Mouse (Mus musculus) limb, embryonic 15.5 days (tissue): ENCODE results near the gene Ankrd66. TPM values are rescaled to one million over a fixed set of nuclear protein-coding genes. Genes with fewer than 3 reads are reported as not detected.
"Not testable (repeated sequence)": the region's sequence is repeated elsewhere in the genome, so short reads cannot be mapped to it uniquely, and the experiment has no call there.

Experiments
- ATAC-seq: fragments of 200-750 bp; cut with Nextera tagmentation; 2 replicates; pipeline ENCODE4 v1.8.0; 2017; ENCODE audit warnings: low read depth, moderate TSS enrichment; ENCODE audit not compliant: insufficient number of reproducible peaks, low FRiP score, low TSS enrichment
- H3K27ac ChIP-seq: fragments of 300-500 bp; sonication (generic); 2 replicates; pipeline ENCODE4 v1.5.1; 2015; ENCODE audit warnings: moderate library complexity, mild to moderate bottlenecking, inconsistent platforms
- H3K27me3 ChIP-seq: fragments of 300-500 bp; sonication (generic); 2 replicates; pipeline ENCODE4 v1.6.1; 2015; ENCODE audit warnings: inconsistent platforms
- H3K36me3 ChIP-seq: fragments of 300-500 bp; sonication (generic); 2 replicates; pipeline ENCODE4 v1.6.1; 2015; ENCODE audit warnings: inconsistent platforms
- H3K4me1 ChIP-seq: fragments of 300-500 bp; sonication (generic); 2 replicates; pipeline ENCODE4 v1.6.1; 2015; ENCODE audit warnings: inconsistent platforms
- H3K4me2 ChIP-seq: fragments of 300-500 bp; sonication (generic); 2 replicates; pipeline ENCODE4 v1.6.1; 2015; ENCODE audit warnings: mild to moderate bottlenecking, inconsistent platforms
- H3K4me3 ChIP-seq: fragments of 300-500 bp; sonication (generic); 2 replicates; pipeline ENCODE4 v1.5.1; 2015; ENCODE audit warnings: mild to moderate bottlenecking, inconsistent platforms
- H3K9ac ChIP-seq: fragments of 300-500 bp; sonication (generic); 2 replicates; pipeline ENCODE4 v1.6.1; 2015; ENCODE audit warnings: inconsistent platforms
- H3K9me3 ChIP-seq: fragments of 300-500 bp; sonication (generic); 2 replicates; pipeline ENCODE4 v1.6.1; 2016; ENCODE audit warnings: inconsistent platforms
- WGBS: fragments of 180-500 bp; shearing (Covaris S2); methylation state at CpG from one replicate; pipeline ENCODE4 v1.1.7; 2015; 5-methylcytosine and 5-hydroxymethylcytosine counted together
- polyA plus RNA-seq: library from polyadenylated mRNA; unstranded; fragments of >200 nt; fragmentation: Nextera tagmentation; extraction: Ambion mirVana; gene quantifications from 2 replicates; pipeline ENCODE4 v1.2.1, GENCODE M21; 2015

Ankrd66 gene
- polyA plus RNA-seq, 1 experiment from 2014 or later = 0.18 TPM

- ATAC-seq = no peak
- Histone ChIP-seq H3K4me3 (peak overlapping the region; percentile 45), H3K9ac (no peak overlapping the region), H3K4me2 (peak overlapping the region; percentile 85), H3K9me3 (no peaks in the 10 kb centered on the region), H3K4me1 (peaks cover 11% of the 10 kb centered on the region), H3K27me3 (no peaks in the 10 kb centered on the region), H3K36me3 (no peaks in the 10 kb centered on the region), H3K27ac (no peak overlapping the region)
- 16% methylated on average over 12 of the region's 12 CpGs for WGBS
These were observed 24.2 kb upstream of the Ankrd66 start for GRCm38 (mm10) chr17:43567593-43567991.

GRCm38 (mm10) chr17:43563192-43563987, 20.0 kb upstream of the Ankrd66 start:
- H3K4me1 ChIP-seq = peaks cover 6% of the 10 kb centered on the region; the same call in 1 of the 2 replicates
- 85% methylated on average over 7 of the region's 7 CpGs for WGBS
- H3K4me3 ChIP-seq = no peak overlapping the region
- ATAC-seq = no peak
- H3K4me2 ChIP-seq = no peak overlapping the region
- H3K9me3 ChIP-seq = no peaks in the 10 kb centered on the region
- no peak overlapping the region for H3K27ac ChIP-seq
- no peaks in the 10 kb centered on the region for H3K36me3 ChIP-seq
- H3K9ac ChIP-seq = no peak overlapping the region
- H3K27me3 ChIP-seq = no peaks in the 10 kb centered on the region

DNA sequence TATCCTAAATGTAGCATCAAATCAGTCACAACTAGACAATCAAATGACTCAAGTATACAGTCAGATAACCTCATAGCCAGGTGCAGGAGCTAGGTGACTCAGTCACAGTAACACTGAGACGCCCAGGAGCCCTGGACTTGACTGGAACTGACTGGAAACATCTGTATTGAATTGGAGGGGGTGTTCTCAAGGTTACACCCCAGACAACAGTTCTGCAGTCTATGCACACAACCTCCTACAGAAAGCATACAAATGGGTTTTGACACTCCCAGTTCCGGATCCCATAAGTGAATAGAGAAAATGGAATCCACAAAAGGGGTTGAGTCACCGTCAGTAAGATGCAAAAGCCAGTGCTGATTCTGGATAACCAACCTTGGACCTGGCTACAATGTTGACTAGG, 15.2 kb upstream of the Ankrd66 start:
- Histone ChIP-seq H3K4me1 (no peaks in the 10 kb centered on the region), H3K9ac (no peak overlapping the region), H3K36me3 (no peaks in the 10 kb centered on the region), H3K9me3 (no peaks in the 10 kb centered on the region), H3K4me2 (no peak overlapping the region), H3K27ac (no peak overlapping the region), H3K27me3 (no peaks in the 10 kb centered on the region), H3K4me3 (no peak overlapping the region)
- no peak for ATAC-seq
- 86% methylated on average over 3 of the region's 3 CpGs for WGBS

- no peaks in the 10 kb centered on the region for H3K9me3 ChIP-seq
- no peak for ATAC-seq
- no peak overlapping the region for H3K27ac ChIP-seq
- no peaks in the 10 kb centered on the region for H3K4me1 ChIP-seq
- WGBS = 71% methylated on average over 6 of the region's 6 CpGs
- no peaks in the 10 kb centered on the region for H3K36me3 ChIP-seq
- H3K4me2 ChIP-seq = no peak overlapping the region
- no peaks in the 10 kb centered on the region for H3K27me3 ChIP-seq
- no peak overlapping the region for H3K9ac ChIP-seq
- H3K4me3 ChIP-seq = no peak overlapping the region
These were observed 14.2 kb upstream of the Ankrd66 start for GRCm38 (mm10) chr17:43557541-43558090.

GRCm38 (mm10) chr17:43557104-43557503, 13.7 kb upstream of the Ankrd66 start:
- no peak for ATAC-seq
- Histone ChIP-seq H3K4me3 (no peak overlapping the region), H3K27me3 (no peaks in the 10 kb centered on the region), H3K9ac (no peak overlapping the region), H3K4me1 (no peaks in the 10 kb centered on the region), H3K36me3 (no peaks in the 10 kb centered on the region), H3K27ac (no peak overlapping the region), H3K9me3 (no peaks in the 10 kb centered on the region), H3K4me2 (no peak overlapping the region)
- 84% methylated on average over 4 of the region's 4 CpGs for WGBS

DNA sequence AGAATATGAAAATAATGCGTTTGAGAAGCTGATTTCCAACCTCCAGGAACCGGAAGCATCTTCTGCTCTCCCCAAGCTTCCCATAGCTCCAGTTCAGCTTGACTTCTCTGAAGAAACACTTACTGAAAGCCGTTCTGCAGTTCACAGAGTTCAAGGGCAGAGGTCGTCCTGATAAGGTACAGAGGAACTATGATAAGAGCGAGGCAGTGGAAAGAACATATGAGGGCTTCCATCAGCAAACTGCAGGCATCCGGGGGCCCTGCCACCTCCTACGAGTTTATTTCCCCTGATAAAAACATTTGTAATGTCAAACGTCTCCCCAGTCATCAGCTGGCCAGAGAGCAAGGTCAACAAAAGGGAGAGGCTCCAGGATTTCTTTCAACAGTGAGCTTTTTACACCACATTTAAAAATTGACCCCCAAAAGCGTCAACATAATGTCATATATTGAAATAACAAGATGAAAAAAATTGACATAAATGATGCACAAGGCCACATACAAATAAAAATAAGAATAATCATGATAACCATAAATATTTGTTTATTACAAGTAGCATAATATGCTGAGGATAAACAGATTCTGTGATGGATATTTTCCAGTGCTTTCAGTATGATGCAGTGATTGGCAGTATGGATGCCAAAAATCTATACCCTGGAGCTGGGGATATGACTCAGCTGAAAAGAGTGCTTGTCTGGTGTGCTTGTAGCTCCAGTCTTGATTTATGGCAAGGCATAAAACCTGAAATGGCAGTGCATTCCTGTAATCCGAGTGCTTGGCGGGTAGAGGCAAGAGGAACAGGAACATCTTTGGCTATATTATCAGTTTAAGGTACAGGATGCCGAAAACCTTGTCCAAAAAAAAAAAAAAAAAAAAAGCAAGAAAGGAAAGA, 11.3 kb upstream of the Ankrd66 start:
- Histone ChIP-seq H3K27ac (no peak overlapping the region), H3K9ac (no peak overlapping the region), H3K36me3 (no peaks in the 10 kb centered on the region), H3K4me1 (no peaks in the 10 kb centered on the region), H3K4me2 (no peak overlapping the region), H3K4me3 (no peak overlapping the region), H3K9me3 (no peaks in the 10 kb centered on the region), H3K27me3 (no peaks in the 10 kb centered on the region)
- WGBS = 43% methylated on average over 12 of the region's 12 CpGs
- no peak for ATAC-seq

GRCm38 (mm10) chr17:43551122-43551630, 7.7 kb upstream of the Ankrd66 start:
- 31% methylated on average over 3 of the region's 3 CpGs for WGBS
- Histone ChIP-seq H3K4me2 (no peak overlapping the region), H3K36me3 (no peaks in the 10 kb centered on the region), H3K27ac (no peak overlapping the region), H3K9me3 (no peaks in the 10 kb centered on the region), H3K4me1 (no peaks in the 10 kb centered on the region), H3K9ac (no peak overlapping the region), H3K27me3 (no peaks in the 10 kb centered on the region), H3K4me3 (no peak overlapping the region)
- no peak for ATAC-seq

DNA sequence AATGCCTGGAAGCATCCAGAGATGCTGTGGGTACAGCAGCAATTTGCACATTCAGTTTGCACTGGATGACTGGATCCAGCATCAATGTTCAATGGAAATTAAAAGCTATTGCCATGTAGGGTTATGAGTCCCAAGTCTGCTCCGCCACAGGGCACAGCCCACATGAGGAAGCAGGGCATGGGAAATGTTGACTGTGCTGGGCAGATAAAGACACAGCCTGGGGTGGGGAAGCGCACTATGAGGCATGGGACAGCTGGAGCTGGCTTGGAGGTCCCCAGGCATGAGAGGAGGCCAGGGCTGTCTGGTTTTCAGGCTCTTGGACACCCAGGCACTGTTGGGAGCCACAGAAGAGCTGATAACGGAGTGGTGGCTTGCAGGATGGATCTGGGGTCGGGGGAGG, 601 bp upstream of the Ankrd66 start:
- WGBS = 73% methylated on average over 4 of the region's 4 CpGs
- no peak overlapping the region for H3K9ac ChIP-seq
- ATAC-seq = no peak
- no peaks in the 10 kb centered on the region for H3K36me3 ChIP-seq
- H3K4me1 ChIP-seq = no peaks in the 10 kb centered on the region
- H3K27me3 ChIP-seq = no peaks in the 10 kb centered on the region
- no peak overlapping the region for H3K27ac ChIP-seq
- H3K9me3 ChIP-seq = no peaks in the 10 kb centered on the region
- no peak overlapping the region for H3K4me3 ChIP-seq
- H3K4me2 ChIP-seq = no peak overlapping the region

- no peaks in the 10 kb centered on the region for H3K27me3 ChIP-seq
- WGBS = 81% methylated on average over 3 of the region's 3 CpGs
- no peak overlapping the region for H3K4me3 ChIP-seq
- no peak overlapping the region for H3K9ac ChIP-seq
- no peak overlapping the region for H3K27ac ChIP-seq
- no peaks in the 10 kb centered on the region for H3K9me3 ChIP-seq
- H3K4me2 ChIP-seq = no peak overlapping the region
- peaks cover 10% of the 10 kb centered on the region; the same call in 1 of the 2 replicates for H3K4me1 ChIP-seq
- ATAC-seq = no peak
- no peaks in the 10 kb centered on the region for H3K36me3 ChIP-seq
These were observed 4.7 kb downstream of the Ankrd66 start for GRCm38 (mm10) chr17:43538767-43539166.

GRCm38 (mm10) chr17:43536841-43537240, 6.6 kb downstream of the Ankrd66 start:
- H3K9ac ChIP-seq, H3K4me2 ChIP-seq, H3K4me3 ChIP-seq, H3K27ac ChIP-seq, H3K4me1 ChIP-seq, H3K27me3 ChIP-seq, ATAC-seq, H3K9me3 ChIP-seq, H3K36me3 ChIP-seq: not testable (repeated sequence)
- 92% methylated on average over 6 of the region's 6 CpGs for WGBS

DNA sequence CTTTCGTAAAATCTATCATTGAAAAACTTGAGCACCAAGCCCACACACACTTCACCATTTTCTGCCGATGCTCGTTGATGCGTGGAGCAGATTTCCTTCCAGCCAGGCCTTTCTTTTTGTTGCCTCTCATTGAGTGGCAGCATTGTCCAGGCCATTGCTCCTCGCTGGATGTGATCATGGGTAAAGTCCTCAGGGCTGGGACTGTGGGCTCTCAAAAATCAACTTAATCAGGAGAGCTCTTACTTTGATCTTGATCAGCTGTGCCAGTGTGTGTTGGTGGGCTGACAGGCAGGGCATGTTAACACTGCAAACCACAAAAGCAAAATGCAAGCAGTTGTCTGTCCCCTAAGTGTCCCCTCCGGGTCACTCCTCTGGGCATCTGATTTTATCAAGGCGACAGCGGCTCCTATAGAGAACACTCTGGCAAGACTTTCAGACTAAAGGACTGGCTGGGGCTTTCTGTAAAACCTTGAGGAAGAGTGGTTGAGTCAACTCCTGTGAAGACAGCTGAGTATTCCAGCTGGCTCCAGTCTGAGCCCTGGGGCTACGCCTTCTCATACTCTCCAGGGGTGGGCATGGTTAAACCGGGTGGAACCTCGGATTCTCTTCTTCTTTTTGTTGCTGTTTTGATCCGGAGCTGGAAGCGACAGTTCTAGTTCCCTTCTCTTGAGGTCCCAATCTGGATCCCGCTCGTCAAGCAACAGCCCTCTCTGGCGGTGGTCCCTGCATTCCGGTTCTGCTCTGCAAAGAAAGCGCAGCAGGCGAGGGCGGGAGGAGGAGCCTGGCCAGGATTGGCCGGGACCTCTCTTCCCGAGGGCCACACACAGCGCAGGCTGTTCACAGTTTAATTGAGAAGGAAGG, 8.8 kb downstream of the Ankrd66 start:
- Histone ChIP-seq H3K27me3 (no peaks in the 10 kb centered on the region), H3K27ac (peak overlapping the region; percentile 57), H3K4me3 (peak overlapping the region; percentile 30), H3K9ac (no peak overlapping the region), H3K36me3 (no peaks in the 10 kb centered on the region), H3K9me3 (no peaks in the 10 kb centered on the region), H3K4me2 (peak overlapping the region; percentile 45), H3K4me1 (peaks cover 10% of the 10 kb centered on the region; the same call in 1 of the 2 replicates)
- peak; percentile 80; the same call in 1 of the 2 replicates for ATAC-seq
- WGBS = 16% methylated on average over 23 of the region's 23 CpGs
